Mouse (Mus musculus): ENCODE measurements around the gene Snx12.

GRCm38 (mm10) chrX:101168425-101168824, 53.9 kb downstream of the Snx12 start:
- TF ChIP-seq REST (IDR thresholded peaks at IDR 0.05; ENCODE audit: insufficient read depth, insufficient read length): no peak
- TF ChIP-seq E2F4 (IDR thresholded peaks at IDR 0.05; ENCODE audit: insufficient read depth): no peak
- no peak for TF ChIP-seq POLR2A (IDR thresholded peaks at IDR 0.05; ENCODE audit: insufficient read length, low read depth)
- no peak for TF ChIP-seq USF1 (IDR thresholded peaks at IDR 0.05; ENCODE audit: low read depth)
- no peak for TF ChIP-seq SRF (IDR thresholded peaks at IDR 0.05; ENCODE audit: control insufficient read depth, insufficient read length, low read depth)
- no peak for TF ChIP-seq TCF12 (IDR thresholded peaks at IDR 0.05; ENCODE audit: insufficient read depth, poor library complexity, severe bottlenecking)
- no peak for TF ChIP-seq MYOG (IDR thresholded peaks at IDR 0.05; ENCODE audit: control insufficient read depth in 1 of 3, insufficient read depth in 1 of 3, insufficient read length in 2 of 3, low read depth in 2 of 3)
- no peak for TF ChIP-seq POLR2AphosphoS2 (IDR thresholded peaks at IDR 0.05; ENCODE audit: insufficient read length, low read depth)
- TF ChIP-seq MAX (IDR thresholded peaks at IDR 0.05; ENCODE audit: low read depth): no peak
- no peak for TF ChIP-seq MYOD1 (IDR thresholded peaks at IDR 0.05; ENCODE audit: control insufficient read depth in 1 of 3, insufficient read length in 2 of 3, low read depth in 2 of 3)
- TF ChIP-seq CEBPB (IDR thresholded peaks at IDR 0.05; ENCODE audit: insufficient read depth, poor library complexity, severe bottlenecking): no peak
- no peak for TF ChIP-seq TCF3 (IDR thresholded peaks at IDR 0.05; ENCODE audit: insufficient read length, low read depth)
